Mouse (Mus musculus) liver, embryonic 15.5 days (tissue): ENCODE results near the gene Gm21964. TPM values are rescaled to one million over a fixed set of nuclear protein-coding genes. Genes with fewer than 3 reads are reported as not detected.

Source experiments
- ATAC-seq: fragments of 200-750 bp; cut with Nextera tagmentation; 2 replicates; pipeline ENCODE4 v1.8.0; 2017; ENCODE audit warnings: moderate number of reproducible peaks, mild to moderate bottlenecking, moderate library complexity; ENCODE audit not compliant: insufficient read depth
- H3K27ac ChIP-seq: fragments of 300-500 bp; sonication (generic); replicated peaks from 2 replicates; pipeline ENCODE4 v1.5.1; 2015; ENCODE audit warnings: mild to moderate bottlenecking, inconsistent platforms
- H3K27me3 ChIP-seq: fragments of 300-500 bp; sonication (generic); 2 replicates; pipeline ENCODE4 v1.6.1; 2015; ENCODE audit warnings: mild to moderate bottlenecking, inconsistent platforms
- H3K36me3 ChIP-seq: fragments of 300-500 bp; sonication (generic); replicated peaks from 2 replicates; pipeline ENCODE4 v1.6.1; 2015; ENCODE audit warnings: moderate library complexity, mild to moderate bottlenecking, inconsistent platforms
- H3K4me1 ChIP-seq: fragments of 300-500 bp; sonication (generic); replicated peaks from 2 replicates; pipeline ENCODE4 v1.6.1; 2015; ENCODE audit warnings: inconsistent platforms
- H3K4me2 ChIP-seq: fragments of 300-500 bp; sonication (generic); 2 replicates; pipeline ENCODE4 v1.6.1; 2015; ENCODE audit warnings: moderate library complexity, mild to moderate bottlenecking, inconsistent platforms
- H3K4me3 ChIP-seq: fragments of 300-500 bp; sonication (generic); replicated peaks from 2 replicates; pipeline ENCODE4 v1.5.1; 2015; ENCODE audit warnings: mild to moderate bottlenecking, inconsistent platforms
- H3K9ac ChIP-seq: fragments of 300-500 bp; sonication (generic); 2 replicates; pipeline ENCODE4 v1.6.1; 2015; ENCODE audit warnings: moderate library complexity, mild to moderate bottlenecking, inconsistent platforms
- H3K9me3 ChIP-seq: fragments of 300-500 bp; sonication (generic); replicated peaks from 2 replicates; pipeline ENCODE4 v1.6.1; 2016; ENCODE audit warnings: inconsistent platforms
- whole genome bisulfite sequencing: fragments of 180-500 bp; shearing (Covaris S2); methylation state at CpG from one replicate; pipeline ENCODE4 v1.1.7; 2015; ENCODE audit warnings: mixed read lengths; ENCODE audit not compliant: insufficient replicate concordance; 5-methylcytosine and 5-hydroxymethylcytosine counted together
- polyA plus RNA-seq: library from polyadenylated mRNA; unstranded; fragments of >200 nt; fragmentation: Nextera tagmentation; extraction: Ambion mirVana; gene quantifications from 2 replicates; pipeline ENCODE4 v1.2.1, GENCODE M21; 2015

Gm21964 gene
- polyA plus RNA-seq: not detected in 2 replicates

DNA sequence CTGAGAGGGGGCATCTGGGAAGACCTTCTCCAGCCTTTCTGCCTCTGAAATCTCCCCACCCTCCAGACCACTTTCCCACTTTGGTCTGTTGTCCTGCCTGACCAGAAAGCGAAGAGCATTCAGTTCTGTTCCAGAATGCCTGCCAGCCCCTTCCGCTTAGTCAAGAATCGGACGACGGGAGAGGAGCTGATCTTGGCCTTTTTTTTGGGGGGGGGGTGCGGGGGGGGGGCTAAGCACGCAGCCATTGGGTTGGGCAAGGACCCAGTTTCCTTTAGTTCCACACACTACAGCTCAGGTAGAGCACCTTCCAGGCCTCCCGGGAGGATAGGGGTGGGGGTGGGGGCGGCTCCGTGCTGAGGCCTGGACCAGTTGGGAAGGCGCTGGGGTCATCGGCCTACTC, at the start of gene Gm21964:
Gene Gm21964, plus strand, starts transcription at position 301 of the 400 bp plus-strand sequence.
- H3K9ac ChIP-seq: no peak within 1 kb of the TSS
- no peak within 1 kb of the TSS for H3K4me3 ChIP-seq
- no peak within 1 kb of the TSS for H3K4me2 ChIP-seq
- no peaks in the 10 kb centered on the region for H3K36me3 ChIP-seq
- no peak within 1 kb of the TSS for H3K27ac ChIP-seq
- ATAC-seq: no peak
- no peaks in the 10 kb centered on the region for H3K27me3 ChIP-seq
- no peaks in the 10 kb centered on the region for H3K4me1 ChIP-seq
- no peaks in the 10 kb centered on the region for H3K9me3 ChIP-seq
- 79% methylated on average over 12 of the region's 12 CpGs for WGBS

DNA sequence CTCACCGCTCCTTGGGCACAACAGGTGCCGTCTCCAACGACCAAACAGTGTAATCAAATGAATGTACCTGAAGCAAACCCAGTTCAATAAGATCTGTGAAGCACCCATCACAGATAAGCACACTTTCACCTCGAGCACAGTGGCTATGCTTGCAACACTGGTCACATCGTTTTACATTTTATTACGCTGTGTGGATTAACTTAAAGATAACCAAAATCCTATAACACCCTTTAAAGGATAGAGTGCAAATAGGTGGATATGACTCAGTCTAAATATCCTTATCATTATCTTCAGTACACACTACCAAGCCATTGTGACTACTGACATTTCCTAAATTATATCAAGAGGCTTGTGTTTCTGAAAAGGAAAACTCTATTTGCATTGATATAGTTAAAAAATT, 49.8 kb upstream of the Gm21964 start:
- ATAC-seq: no peak
- no peak overlapping the region for H3K4me3 ChIP-seq
- H3K4me1 ChIP-seq: no peaks in the 10 kb centered on the region
- no peak overlapping the region for H3K9ac ChIP-seq
- no peaks in the 10 kb centered on the region for H3K27me3 ChIP-seq
- H3K27ac ChIP-seq: no peak overlapping the region
- H3K36me3 ChIP-seq: no peaks in the 10 kb centered on the region
- H3K9me3 ChIP-seq: no peaks in the 10 kb centered on the region
- WGBS: 61% methylated on average over 6 of the region's 6 CpGs
- H3K4me2 ChIP-seq: no peak overlapping the region

DNA sequence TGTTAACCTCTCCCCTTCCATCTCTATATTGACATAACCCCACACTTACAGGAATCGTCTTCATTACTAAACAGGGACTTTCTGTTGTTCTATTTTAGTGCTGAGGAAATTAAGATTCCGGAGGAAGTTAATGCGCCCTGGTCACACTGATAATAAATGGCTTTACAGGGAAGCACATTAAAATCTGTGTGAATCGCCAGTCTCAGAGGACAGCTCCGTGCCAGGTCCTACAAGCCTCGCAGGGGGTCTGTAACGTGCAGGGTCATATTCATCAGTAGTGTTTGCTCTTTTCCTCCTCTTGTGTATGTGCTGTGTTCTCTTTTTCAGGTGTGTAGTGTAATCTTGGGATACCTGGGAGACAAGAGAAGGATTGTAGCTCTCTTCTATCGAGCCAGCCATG, 42.8 kb upstream of the Gm21964 start:
- H3K9me3 ChIP-seq: no peaks in the 10 kb centered on the region
- H3K27me3 ChIP-seq: no peaks in the 10 kb centered on the region
- H3K4me2 ChIP-seq: no peak overlapping the region
- H3K9ac ChIP-seq: no peak overlapping the region
- no peaks in the 10 kb centered on the region for H3K4me1 ChIP-seq
- WGBS: 57% methylated on average over 8 of the region's 8 CpGs
- H3K27ac ChIP-seq: no peak overlapping the region
- no peak for ATAC-seq
- H3K4me3 ChIP-seq: no peak overlapping the region
- no peaks in the 10 kb centered on the region for H3K36me3 ChIP-seq

DNA sequence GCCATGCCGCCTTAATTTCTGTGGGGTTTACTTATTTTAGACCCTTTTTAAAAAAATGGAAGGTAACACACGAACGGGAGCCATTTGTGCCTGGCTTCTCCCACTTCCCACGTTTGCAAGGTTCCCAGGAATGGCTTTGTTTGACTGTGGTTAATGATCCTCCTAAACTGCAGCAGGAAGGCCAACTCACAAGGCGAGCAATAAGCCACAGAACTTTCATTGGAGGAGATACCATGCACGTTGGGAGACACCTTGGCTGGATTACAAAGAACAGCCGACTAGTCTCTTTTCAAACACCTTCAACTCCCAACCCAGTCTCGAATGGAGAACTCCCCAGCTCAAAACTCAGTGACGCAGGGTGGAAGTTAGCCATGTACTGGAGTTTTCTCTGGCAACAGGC, 36.8 kb upstream of the Gm21964 start:
- Histone ChIP-seq H3K4me2 (no peak overlapping the region), H3K9me3 (no peaks in the 10 kb centered on the region), H3K27ac (no peak overlapping the region), H3K4me1 (no peaks in the 10 kb centered on the region), H3K4me3 (no peak overlapping the region), H3K27me3 (no peaks in the 10 kb centered on the region), H3K9ac (no peak overlapping the region), H3K36me3 (no peaks in the 10 kb centered on the region)
- ATAC-seq: no peak
- 42% methylated on average over 9 of the region's 9 CpGs for WGBS

DNA sequence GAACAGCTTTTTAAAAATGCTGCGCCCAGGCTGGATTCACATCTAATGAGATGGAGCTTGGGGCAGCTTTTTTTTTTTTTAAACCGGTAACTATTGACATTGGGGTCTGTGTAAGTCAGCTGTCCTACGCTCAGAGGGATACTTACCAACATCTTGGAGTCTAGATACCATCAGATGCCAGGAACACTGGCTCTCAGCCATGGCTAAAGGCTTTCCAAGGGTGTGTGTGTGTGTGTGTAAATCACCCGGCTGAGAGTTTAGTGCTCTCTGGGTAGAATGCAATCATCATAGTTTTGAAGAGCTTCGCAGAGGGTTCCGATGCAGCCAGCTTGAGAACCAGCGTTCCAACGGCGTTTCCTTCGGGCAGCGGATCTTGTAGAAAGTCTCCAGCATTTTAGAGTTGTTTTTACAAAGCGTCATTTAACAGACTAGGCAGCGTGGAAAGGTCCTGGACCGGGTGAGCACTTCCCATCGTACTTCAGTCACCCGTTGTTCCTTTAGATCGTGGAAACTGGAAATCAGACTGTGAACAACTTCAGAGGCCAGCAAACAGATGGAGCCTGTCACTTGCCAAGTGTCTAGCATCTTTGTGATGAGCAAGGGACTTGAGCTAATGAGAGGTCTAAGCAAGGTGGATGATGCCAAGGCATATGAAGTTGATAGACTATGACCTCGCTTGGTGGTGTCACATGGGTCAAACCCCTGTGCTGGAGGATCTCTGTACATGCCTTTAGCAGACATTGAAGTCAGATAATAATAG, 36.2 kb upstream of the Gm21964 start:
- no peaks in the 10 kb centered on the region for H3K4me1 ChIP-seq
- no peaks in the 10 kb centered on the region for H3K27me3 ChIP-seq
- ATAC-seq: no peak
- no peak overlapping the region for H3K27ac ChIP-seq
- 77% methylated on average over 18 of the region's 18 CpGs for WGBS
- H3K4me2 ChIP-seq: no peak overlapping the region
- H3K9ac ChIP-seq: no peak overlapping the region
- H3K9me3 ChIP-seq: no peaks in the 10 kb centered on the region
- H3K36me3 ChIP-seq: no peaks in the 10 kb centered on the region
- H3K4me3 ChIP-seq: no peak overlapping the region

DNA sequence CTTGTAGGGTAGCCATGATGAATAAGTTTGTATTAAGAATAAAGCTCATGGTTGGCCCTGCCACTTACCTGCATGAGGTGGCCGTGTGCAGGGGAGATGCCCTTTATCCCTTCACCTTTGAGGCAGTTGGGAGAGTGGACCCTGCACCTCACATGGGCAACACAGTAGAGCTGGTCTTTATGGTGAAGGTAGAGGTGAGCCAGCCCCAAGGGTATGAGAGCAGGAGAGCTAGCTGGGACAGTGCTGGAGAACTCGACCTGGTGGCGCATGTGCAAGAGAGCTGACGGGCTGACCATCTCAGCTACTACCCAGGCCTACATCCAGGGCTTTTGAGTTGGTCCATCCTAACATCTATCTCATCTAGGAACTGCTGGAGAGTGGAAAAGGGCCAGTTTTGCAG, 35.3 kb upstream of the Gm21964 start:
- Histone ChIP-seq H3K36me3 (no peaks in the 10 kb centered on the region), H3K4me2 (no peak overlapping the region), H3K4me3 (no peak overlapping the region), H3K27ac (no peak overlapping the region), H3K9me3 (no peaks in the 10 kb centered on the region), H3K27me3 (no peaks in the 10 kb centered on the region), H3K9ac (no peak overlapping the region), H3K4me1 (no peaks in the 10 kb centered on the region)
- WGBS: 78% methylated on average over 4 of the region's 4 CpGs
- ATAC-seq: no peak

DNA sequence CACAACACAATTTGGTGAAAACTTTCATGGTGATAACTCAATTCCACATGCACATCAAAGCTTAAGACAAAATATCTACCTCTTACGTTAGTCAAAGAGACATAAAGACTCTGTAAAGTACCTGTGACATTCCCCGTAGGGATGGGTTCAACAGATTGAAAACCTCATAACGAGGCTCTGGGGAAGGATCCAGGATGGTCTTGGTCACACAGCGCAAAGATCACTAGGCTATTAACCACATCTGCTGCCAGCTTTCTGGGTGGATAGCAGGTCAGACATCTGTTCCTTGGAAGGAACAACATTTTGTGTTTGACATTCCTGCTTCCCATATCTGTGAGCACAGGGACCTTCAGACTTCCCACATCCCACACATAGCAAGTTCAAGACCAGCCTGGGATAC, 31.3 kb upstream of the Gm21964 start:
- H3K4me3 ChIP-seq: no peak overlapping the region
- no peaks in the 10 kb centered on the region for H3K4me1 ChIP-seq
- H3K36me3 ChIP-seq: no peaks in the 10 kb centered on the region
- no peaks in the 10 kb centered on the region for H3K9me3 ChIP-seq
- no peak for ATAC-seq
- H3K4me2 ChIP-seq: no peak overlapping the region
- H3K27ac ChIP-seq: no peak overlapping the region
- 70% methylated on average over 4 of the region's 4 CpGs for WGBS
- H3K27me3 ChIP-seq: no peaks in the 10 kb centered on the region
- no peak overlapping the region for H3K9ac ChIP-seq

DNA sequence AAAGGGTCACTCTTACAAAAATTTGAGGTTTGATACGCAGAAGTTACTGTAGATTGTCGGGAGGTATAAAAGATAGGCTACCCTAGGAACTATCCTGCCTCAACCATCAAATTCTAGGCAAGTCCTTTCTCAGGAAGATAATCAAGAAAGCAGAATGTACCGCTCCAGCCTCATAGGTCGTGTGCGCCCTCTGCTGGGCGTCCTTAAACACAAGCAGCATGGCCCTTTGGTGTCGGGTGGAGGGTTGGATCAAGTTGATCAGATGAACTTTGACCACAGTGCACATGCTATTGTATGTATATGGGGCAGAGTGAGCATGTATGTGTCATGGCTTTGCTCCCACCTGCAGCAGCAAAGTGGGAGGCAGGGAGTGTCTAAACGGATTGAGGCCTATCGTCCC, 29.4 kb upstream of the Gm21964 start:
- ATAC-seq: no peak
- Histone ChIP-seq H3K4me3 (no peak overlapping the region), H3K27ac (no peak overlapping the region), H3K36me3 (no peaks in the 10 kb centered on the region), H3K9ac (no peak overlapping the region), H3K27me3 (no peaks in the 10 kb centered on the region), H3K4me1 (no peaks in the 10 kb centered on the region), H3K9me3 (no peaks in the 10 kb centered on the region), H3K4me2 (no peak overlapping the region)
- WGBS: 12% methylated on average over 9 of the region's 9 CpGs

DNA sequence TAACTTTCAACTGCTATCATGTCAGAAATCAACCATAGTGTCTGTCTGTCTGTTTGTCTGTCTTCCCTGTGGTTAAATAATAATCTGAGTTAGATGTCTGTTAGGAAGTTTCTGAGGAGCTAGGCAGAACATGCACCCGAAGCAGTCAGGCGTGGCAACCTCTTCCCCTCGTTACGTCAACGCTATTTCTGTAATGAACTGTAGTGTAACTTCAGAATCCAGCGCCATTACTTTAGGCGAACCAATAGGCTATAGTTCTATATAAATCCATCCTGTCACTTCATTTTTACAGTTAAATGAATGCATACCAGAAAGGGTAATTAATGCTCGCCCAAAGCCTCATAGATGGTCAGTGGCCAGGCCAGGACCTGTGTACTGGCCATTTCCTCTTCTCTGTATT, 26.5 kb upstream of the Gm21964 start:
- H3K9ac ChIP-seq: no peak overlapping the region
- no peaks in the 10 kb centered on the region for H3K9me3 ChIP-seq
- WGBS: 57% methylated on average over 8 of the region's 8 CpGs
- no peaks in the 10 kb centered on the region for H3K36me3 ChIP-seq
- H3K27ac ChIP-seq: no peak overlapping the region
- no peak overlapping the region for H3K4me3 ChIP-seq
- H3K4me1 ChIP-seq: peaks cover 4% of the 10 kb centered on the region; the same call in 1 of the 2 replicates
- ATAC-seq: no peak
- H3K27me3 ChIP-seq: no peaks in the 10 kb centered on the region
- no peak overlapping the region for H3K4me2 ChIP-seq

DNA sequence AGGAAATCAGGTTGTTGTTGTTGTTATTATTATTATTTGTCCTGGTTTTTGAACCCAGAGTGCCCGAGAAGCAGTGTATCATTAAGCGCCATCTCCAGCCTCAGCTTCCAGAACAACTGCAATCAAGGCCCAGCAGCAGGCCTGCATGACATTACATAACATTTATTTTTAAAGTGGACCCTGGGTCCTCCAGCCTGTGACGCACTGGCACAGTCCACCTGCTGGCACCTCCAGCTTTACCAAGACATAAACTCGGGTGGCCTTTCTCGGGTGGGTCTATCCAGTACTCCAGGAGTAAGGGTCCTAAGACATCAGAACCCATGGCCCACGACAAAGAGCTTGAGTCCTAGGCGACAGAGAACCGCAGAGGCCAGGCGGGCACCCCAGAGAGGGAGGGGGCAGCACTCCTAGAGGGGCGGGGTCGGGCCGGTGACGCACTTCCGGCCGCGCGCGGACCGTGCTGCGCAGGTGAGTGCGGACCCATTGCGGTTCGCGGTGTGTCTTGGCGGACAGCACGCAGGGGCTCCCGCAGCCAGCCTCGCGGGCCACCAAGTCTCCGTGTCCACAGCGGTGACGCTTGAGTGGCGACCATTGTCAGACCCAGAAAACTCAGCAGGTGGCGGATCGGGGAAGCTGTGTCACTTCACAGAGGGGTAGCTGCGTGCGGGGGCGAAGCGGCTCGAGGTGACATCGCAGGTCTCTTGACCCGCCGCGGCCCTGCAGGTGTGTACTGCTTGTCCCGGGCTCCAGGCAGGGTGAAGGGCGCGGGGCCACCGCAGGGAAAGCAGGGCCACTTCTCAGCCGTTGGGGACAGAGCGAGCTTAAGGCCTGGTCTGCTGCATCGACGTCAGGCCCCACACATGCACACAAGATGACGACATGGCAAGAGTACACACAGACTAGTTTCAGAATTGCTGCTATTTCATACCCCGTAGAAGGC, 21.5 kb upstream of the Gm21964 start, which contains the start of gene Zfp612:
Gene Zfp612, plus strand, starts transcription at position 465 of the 940 bp plus-strand sequence.
- peak; percentile 70 for ATAC-seq
- Histone ChIP-seq H3K4me2 (peak within 1 kb of the TSS; percentile 66), H3K36me3 (no peaks in the 10 kb centered on the region), H3K9me3 (no peaks in the 10 kb centered on the region), H3K4me3 (peak within 1 kb of the TSS; percentile 53), H3K27me3 (no peaks in the 10 kb centered on the region), H3K4me1 (peaks cover 10% of the 10 kb centered on the region; the same call in 1 of the 2 replicates), H3K9ac (peak within 1 kb of the TSS; percentile 23), H3K27ac (no peak within 1 kb of the TSS)
- 7% methylated on average over 54 of the region's 54 CpGs for WGBS

DNA sequence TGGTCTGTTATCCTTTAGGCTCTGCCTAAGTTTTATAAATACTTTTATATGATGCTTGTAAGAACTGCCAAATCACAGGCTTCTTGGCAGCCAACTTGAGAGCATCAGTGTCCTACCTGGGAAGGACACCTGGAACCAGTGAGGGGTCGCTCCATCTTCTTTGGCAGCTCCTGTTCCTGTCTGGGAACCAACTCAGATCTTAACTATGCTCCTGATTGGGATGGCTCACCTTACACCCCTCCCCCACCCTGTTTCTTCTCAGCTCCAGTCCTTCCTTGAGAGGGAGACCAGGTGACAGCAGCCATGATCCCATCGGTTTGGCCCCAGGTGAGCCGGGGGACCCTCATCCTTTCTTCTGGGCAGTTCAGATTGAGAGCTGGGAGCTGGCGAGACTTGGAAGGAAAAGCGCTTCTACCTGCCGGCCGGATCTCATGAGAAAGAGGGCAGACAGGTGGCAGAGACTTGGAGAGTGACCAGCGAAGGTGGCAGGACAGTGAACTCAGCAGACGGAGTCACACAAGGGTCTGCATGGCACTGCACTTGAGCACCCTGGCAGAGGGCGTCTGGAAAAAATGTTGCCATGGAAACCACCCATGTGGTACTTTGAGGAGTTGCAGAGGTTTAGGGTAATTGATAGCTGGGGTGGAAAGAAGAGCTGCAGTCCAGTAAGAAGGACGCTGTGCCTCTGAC, 18.4 kb upstream of the Gm21964 start:
- Histone ChIP-seq H3K9ac (no peak overlapping the region), H3K27ac (no peak overlapping the region), H3K4me3 (no peak overlapping the region), H3K27me3 (no peaks in the 10 kb centered on the region), H3K9me3 (no peaks in the 10 kb centered on the region), H3K36me3 (no peaks in the 10 kb centered on the region), H3K4me1 (peaks cover 10% of the 10 kb centered on the region; the same call in 1 of the 2 replicates), H3K4me2 (no peak overlapping the region)
- 71% methylated on average over 11 of the region's 11 CpGs for WGBS
- no peak for ATAC-seq
